Mouse (Mus musculus) myocyte (in vitro differentiated cells): ENCODE results near the gene Nap1l5.

ENCODE experiments used
- MAX ChIP-seq: IDR thresholded peaks from one replicate; pipeline ENCODE4 v1.6.1; 2011; ENCODE audit warnings: low read depth, mild to moderate bottlenecking, control low read depth
- MYOD1 ChIP-seq, 3 experiments: IDR thresholded peaks; one replicate each; pipeline ENCODE4 v1.6.1; 2011; ENCODE audit warnings: control low read depth in 2 of 3, low read depth in 2 of 3, mild to moderate bottlenecking in 2 of 3, moderate library complexity in 1 of 3; ENCODE audit not compliant: insufficient read length in 2 of 3, control insufficient read depth in 1 of 3
- MYOG ChIP-seq, 3 experiments: IDR thresholded peaks; one replicate each; pipeline ENCODE4 v1.6.1; 2011; ENCODE audit warnings: control low read depth in 2 of 3, low read depth in 2 of 3, mild to moderate bottlenecking in 2 of 3; ENCODE audit not compliant: insufficient read length in 2 of 3, control insufficient read depth in 1 of 3, insufficient read depth in 1 of 3
- POLR2A ChIP-seq: IDR thresholded peaks from one replicate; pipeline ENCODE4 v1.6.1; 2011; ENCODE audit warnings: low read depth, mild to moderate bottlenecking, control low read depth, moderate library complexity; ENCODE audit not compliant: insufficient read length
- POLR2AphosphoS2 ChIP-seq: IDR thresholded peaks from one replicate; pipeline ENCODE4 v1.6.1; 2011; ENCODE audit warnings: low read depth, control low read depth; ENCODE audit not compliant: insufficient read length
- REST ChIP-seq: IDR thresholded peaks from one replicate; pipeline ENCODE4 v1.6.1; 2011; ENCODE audit warnings: mild to moderate bottlenecking, control low read depth, moderate library complexity; ENCODE audit not compliant: insufficient read depth, insufficient read length
- TCF12 ChIP-seq: IDR thresholded peaks from one replicate; pipeline ENCODE4 v1.6.1; 2011; ENCODE audit warnings: mild to moderate bottlenecking, control low read depth; ENCODE audit not compliant: poor library complexity, insufficient read depth, severe bottlenecking
- TCF3 ChIP-seq: IDR thresholded peaks from one replicate; pipeline ENCODE4 v1.6.1; 2011; ENCODE audit warnings: low read depth, control low read depth; ENCODE audit not compliant: insufficient read length
- USF1 ChIP-seq: IDR thresholded peaks from one replicate; pipeline ENCODE4 v1.6.1; 2011; ENCODE audit warnings: low read depth, mild to moderate bottlenecking, control low read depth, moderate library complexity

GRCm38 (mm10) chr6:58943958-58944357, 37.1 kb upstream of the Nap1l5 start:
- no peak for TF ChIP-seq USF1
- no peak for TF ChIP-seq POLR2A
- no peak for TF ChIP-seq MAX
- TF ChIP-seq REST, result no peak
- TF ChIP-seq POLR2AphosphoS2, result no peak
- no peak for TF ChIP-seq MYOD1 (IDR thresholded peaks at IDR 0.05; ENCODE audit: control insufficient read depth in 1 of 3, insufficient read length in 2 of 3, low read depth in 2 of 3)
- TF ChIP-seq MYOG (IDR thresholded peaks at IDR 0.05; ENCODE audit: control insufficient read depth in 1 of 3, insufficient read depth in 1 of 3, insufficient read length in 2 of 3, low read depth in 2 of 3), result no peak
- no peak for TF ChIP-seq TCF12
- no peak for TF ChIP-seq TCF3
